Mouse (Mus musculus): ENCODE measurements around the gene Bmp2k.
"Not testable (repeated sequence)": the region's sequence is repeated elsewhere in the genome, so short reads cannot be mapped to it uniquely, and the experiment has no call there.

Gene Bmp2k

DNA sequence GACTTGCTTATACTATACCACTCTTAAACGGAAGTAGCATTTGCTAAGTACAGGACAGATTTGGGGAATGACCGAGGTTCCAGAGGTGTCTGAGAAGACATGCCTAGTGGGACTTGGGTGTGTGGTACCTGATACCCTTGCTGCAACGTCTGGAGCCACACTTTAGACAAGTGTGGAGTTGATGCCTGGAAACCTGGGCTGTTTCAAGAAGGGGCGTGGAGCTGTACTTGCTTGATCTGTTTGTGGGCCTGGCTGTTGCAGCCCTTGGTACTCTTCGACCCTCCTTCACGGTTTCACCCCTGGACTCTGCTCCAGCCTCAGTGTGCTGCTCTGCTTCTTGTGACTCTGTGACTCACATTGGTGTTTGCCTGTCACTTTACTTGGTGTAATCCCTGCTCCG lies 5.4 kb downstream of the Bmp2k start:
- DNase-seq = no peak

DNA sequence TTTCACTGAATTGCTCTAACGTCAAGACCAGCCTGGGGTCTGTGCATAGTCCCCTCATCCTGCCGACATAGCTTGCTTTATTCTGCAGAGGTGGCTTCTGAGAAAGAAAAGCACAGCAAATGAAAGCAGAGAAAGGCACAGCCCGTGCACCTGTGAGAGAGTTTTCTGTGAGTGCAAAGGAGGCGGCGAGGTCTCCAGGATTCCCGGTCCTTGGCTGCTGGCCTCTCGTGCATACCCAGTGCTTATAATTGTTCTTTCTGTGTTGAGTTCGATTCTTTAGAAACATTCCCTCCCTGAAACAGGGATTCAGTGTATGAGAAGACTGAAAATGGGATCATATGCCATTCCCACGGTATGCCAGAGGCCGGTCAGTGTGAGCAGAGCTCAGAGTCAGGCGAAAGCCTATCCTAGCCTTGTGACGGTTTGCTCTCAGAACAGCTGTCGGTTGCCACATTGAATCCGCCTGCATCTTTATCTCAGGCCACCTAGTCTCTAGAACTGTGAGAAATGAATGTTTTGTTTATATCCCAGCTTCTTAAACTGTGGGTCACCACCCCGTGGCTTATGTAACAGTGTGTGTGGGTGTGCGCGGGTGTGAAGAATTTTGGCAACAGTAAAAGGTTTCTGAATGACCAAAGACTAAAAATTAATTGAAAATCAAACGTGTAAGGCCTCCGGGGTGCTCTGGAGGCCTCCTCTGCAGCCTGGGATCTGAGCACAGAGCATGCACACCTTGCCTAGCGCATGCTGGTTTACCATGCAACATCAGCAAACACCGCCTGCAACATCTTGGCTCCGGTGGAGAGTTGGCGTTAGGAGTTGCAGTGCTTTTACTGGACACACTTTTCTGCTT lies 6.9 kb downstream of the Bmp2k start:
- DNase-seq = no peak

DNA sequence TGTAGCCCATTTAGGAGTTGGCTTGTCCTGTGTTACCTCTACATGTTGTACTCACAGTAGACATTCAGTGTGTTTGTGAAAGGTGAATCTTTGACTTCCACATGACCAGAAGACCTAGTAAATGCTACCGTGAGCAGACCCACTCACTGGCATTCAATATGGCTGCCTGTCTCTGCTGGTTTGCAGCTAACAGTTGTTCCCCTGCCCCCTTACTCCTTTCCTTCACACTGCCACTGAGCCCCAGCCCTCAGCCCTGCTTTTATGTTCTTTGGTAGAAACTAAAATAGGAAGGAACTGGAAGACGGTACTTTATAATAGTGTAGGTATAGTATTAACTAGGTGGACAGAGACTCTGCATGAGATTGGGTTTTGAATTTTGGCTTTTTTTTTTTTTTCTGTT lies 8.4 kb downstream of the Bmp2k start:
- no peak for DNase-seq

DNA sequence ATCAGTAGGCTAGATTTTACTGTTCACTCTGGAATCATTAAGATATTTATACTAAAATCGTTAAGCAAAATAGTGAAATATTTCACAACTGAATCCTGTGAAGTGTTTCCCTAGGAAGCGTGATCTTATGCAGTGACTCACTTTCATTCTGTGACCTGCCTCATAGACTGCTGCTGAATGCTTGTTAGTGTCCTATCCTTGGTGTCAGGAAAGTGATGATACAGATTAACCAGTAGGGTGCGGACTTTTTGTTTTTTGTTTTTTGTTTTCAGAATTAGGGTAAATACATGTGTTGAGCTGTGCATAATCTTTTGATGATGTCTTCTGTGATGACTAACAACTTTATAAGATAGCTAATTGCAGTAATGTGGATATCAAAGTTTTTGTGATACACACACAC lies 9.4 kb downstream of the Bmp2k start:
- DNase-seq = no peak

DNA sequence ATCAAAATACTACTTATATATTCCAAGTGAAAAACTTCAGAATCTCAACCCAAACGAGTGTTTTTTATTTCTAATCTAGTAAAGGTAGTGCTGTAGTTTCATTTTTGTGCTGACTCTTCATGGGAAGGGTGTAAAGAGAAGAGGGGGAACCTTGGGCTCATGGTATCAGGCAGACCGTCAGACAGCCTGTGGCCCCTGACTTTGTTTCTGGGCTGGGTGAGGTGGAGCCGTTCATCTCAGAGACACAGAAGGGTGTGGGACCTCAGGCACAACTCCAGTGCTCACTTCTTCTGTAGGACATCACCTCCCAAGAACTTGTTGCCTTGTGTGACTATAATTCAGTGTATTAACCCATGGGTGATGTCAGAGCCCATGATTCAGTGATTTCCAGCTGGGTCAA lies 10.0 kb downstream of the Bmp2k start:
- DNase-seq = no peak

DNA sequence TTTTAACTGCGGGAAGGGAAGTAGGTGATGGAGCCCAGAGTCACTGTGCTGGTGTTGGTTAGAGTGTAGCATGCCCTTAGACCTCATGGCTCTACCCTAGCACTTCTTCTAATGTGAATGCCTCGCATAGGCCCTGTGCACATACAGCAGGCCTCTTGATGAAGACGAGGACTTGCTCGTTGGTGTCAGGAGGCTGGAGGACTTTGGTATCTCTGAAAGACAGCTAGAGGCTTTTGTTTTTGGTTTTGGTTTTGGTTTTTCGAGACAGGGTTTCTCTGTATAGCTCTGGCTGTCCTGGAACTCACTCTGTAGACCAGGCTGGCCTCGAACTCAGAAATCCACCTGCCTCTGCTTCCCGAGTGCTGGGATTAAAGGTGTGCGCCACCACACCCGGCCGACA lies 11.7 kb downstream of the Bmp2k start:
- DNase-seq = not testable (repeated sequence)

DNA sequence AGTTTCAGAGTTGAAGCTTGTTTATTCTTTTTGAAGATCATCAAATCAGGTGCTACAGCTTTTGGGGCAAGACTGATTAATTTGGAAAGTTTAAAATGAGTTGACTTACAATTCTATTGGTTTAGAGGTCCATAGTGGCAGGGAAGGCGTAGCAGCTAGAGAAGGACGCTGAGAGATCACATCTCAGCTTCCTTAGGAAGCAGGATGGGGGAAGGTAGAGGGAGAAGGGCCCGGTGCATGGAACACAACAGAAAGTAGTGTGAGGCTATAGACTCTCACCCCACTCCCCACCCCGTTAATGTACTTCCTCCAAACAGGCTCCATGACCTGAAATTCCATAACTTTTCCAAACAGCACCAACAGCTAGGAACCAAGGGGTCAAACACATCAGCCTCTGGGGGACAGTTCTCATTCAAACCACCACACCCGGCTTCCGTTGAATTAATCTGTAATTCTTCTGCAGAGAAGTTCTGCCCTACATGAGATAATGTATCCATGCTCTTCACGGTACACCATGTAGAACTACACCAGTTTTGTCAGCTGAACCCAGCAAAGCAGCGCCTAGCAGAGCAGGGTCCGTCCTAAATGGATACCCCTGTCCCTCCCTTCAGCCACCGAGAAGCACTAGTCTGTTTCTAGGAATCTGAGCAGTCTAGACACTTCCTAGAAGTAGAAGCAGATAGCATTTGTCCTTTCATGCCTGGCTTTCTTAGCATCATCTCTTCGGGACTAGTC lies 12.3 kb downstream of the Bmp2k start:
- DNase-seq = no peak

DNA sequence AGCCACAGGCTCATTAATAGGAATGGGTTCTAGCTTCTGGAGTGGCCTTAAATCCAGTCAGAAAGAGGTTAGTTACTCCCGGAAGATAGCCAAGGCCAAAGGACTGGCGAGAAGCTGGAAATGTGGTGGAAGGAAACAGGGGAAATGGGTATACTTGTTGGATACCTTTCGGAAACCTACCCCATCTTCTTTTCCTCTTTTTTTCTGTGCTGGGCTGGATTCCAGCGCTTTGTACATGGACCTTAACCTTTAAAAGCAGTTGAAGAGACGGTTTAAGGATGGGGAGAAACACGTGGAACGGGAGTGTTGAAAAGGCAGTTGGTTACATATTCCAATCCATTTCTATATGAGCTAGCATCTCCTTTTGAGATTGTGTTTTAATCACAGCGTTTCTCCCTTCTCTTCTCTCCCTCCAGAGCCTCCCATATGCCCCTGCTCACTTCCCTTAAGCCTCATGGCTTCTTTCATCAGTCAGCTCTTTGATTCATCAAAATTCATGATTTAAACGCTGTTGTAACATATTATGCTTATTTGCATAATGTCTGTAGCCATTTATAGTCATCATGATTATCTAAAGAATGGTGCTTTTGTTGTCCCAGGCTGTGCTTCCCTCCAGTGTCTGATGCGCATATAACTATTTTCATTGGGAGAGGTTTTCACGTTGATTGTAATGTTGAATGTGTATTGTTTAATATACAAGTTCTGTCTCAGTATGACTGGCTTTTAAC lies 18.5 kb downstream of the Bmp2k start:
- no peak for DNase-seq

DNA sequence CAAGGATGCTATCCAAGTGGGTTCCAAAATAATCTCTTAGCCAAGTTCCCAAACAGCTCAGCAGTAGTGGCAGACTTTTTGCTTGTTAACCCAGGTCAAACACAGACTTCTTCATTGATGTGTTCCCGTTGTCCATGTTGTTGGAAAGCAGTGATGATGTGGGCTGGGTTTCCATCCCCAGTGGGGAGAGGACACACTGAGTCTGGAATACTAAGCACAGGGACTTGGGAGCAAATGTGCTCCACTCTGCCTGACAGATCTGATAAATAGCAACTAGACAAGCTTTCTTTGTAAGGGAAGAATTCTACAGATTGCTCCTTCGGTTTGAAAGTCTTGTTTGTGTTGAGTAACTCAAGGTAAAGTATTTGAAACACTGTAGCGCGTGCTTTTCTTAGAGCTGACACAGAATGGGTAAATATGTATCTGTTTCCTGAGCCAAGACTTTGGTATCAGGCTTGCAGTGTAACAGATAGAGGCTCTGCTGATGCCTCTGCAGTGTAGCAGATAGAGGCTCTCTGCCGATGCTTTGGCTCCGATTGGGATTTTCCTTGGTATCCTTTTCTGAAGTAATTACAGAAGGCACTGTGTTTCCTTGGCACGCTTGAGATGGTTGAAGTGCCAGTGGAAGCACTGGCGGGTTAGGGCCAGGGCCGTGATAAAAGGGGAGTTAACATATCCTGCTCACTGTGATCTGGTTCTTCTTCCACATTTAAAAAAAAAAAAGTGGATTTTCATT lies 19.5 kb downstream of the Bmp2k start:
- no peak for DNase-seq

DNA sequence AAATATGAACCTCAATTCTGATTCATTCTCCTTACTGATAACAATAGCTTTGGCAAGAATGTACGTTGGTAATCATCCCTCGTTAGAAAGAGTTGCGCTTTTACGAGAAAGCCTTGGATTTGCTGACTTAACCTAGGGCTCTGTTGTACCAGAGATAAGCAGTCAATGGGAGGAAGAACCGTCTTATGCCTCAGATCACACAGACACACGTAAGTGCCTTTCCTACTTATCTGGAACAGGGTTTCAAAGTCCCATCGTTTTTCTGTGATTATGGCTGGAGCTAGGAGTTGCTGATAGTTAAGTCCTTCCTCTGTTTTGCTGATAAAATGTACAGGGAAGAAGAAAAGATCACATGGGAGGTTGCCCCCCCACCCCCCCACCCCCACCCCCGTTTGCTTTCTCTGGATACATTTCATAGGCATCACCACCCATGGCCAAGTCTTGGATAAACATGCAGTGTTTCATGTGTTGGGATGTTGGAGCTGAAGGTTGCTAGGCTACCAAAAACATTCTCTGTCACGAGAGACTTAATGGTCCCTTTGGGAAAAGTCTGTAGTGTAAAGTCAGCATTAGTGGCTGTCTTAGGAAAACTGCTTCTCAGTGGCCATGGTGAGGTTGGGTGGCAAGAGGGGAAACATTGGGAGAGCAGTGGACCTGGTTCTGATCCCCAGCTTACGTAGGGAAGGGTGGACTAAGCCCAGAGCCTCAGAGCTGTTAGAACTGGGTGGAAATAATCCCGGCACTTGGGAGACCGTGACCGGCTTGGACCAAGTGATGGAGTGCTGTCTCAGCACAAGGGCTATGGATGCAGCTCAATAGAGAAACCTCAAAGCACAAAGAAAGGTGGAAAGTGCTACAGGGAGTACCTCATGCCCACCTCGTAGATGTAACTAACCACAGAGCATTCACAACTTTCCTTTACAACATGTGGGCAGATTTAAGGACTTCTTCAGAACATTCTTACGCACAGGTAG lies 25.1 kb downstream of the Bmp2k start:
- DNase-seq = no peak

DNA sequence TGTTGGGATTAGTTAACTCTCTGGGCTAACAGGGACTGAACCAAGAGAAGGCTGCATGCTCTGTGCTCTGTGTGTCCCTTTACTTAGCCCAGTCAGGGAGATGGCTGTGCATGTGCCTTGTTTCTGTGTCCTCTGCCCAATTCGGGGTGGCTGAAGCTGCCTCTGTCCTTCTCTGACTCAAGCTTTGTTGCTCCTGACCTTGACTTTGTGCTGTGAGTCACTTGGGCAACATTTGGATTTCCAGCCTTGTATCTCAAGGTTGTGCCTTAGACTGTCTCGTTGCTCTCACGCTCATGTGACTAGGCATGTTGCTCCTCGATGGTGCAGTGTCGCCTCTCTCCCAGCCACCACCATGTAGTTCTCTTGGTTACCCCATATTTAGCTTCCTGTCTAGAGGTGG lies 27.3 kb downstream of the Bmp2k start:
- DNase-seq = no peak

DNA sequence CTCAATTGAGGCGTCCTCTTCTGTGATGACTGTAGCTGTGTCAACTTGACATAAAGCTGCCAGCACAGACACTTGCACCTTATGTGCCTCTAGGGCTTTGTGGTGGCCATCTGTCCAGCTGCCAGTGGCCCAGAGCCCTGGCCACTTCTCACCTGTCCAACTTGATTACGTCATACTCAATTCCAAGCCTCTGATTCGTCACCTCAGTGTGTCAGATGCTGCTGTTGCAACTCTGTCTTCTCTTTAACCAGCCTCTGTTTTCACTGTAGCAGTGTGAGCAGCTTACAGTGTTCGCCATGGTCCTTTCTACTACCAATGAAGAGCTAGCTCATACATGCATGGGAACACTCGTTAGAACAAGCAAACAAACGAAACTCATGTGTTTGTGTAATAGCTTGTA lies 28.2 kb downstream of the Bmp2k start:
- no peak for DNase-seq

DNA sequence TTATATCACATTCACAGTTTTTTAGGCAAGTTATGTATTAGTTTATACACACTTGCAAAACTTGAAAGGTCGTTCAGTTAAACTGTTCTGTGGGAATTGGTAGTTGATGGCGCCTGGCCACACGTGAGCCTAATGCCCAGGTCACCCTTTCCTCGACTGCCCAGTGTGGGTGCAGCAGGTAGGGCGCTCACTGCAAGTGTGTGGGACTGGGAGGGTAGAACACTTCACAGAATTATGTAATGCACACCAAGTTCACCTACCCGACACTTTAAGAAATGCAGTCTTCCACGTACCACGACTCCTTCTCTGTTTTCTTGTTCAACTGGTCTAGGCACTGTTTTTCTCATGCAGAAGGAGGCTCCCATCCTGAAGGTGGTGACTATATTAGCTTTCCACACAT lies 30.5 kb downstream of the Bmp2k start:
- DNase-seq = no peak

DNA sequence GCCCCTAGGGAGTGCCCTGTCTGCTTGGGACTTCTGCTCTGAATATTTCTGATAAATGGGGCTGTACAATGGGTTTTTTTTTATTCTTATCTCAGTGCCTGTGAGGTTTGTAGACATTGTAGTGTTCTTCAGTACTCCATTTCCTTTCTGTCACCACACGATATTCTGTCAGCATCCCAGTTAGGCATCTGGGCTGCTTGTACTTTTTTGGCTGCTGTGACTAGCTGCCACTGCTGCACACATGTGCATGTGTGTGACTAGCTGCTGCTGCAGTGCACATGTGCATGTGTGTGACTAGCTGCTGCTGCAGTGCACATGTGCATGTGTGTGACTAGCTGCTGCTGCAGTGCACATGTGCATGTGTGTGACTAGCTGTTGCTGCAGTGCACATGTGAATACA lies 31.4 kb downstream of the Bmp2k start:
- DNase-seq = not testable (repeated sequence)

DNA sequence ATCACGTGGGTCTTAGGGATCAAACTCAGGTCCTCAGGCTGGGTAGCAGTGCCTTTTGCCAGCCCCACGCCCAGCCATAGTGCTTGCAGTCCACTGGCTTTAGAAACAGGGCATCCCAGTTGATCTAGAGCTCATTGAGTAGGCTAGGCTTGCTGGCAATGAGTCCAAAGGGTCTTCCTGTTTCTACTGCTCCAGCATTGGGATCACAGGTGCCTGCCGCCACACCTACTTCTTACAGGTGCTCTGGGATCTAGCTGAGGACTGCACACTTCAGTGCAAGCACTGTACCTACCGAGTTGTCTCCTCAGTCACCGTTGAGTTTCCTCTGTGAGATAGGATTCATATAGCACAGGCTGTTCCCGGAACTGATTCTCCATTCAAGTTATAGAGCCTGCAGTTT lies 34.3 kb downstream of the Bmp2k start:
- DNase-seq = no peak

DNA sequence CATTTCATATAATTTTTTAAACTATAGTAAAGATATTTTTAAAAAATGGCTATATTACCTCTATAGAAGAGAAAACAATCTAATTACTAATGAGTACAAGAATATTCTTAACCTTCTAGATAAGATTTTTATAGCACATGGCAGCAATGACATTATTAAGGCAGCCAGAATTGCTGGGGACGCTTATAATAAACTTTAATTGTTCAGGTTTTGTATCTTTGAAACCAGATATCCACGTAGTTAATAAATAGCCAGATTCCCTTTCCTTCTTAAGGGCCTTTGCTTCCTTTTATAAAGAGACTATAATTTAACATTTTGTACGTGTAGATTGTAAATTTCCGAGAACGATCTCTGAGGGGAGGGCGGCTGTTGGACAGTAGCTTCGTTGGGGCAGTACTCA lies 47.8 kb downstream of the Bmp2k start:
- no peak for DNase-seq

DNA sequence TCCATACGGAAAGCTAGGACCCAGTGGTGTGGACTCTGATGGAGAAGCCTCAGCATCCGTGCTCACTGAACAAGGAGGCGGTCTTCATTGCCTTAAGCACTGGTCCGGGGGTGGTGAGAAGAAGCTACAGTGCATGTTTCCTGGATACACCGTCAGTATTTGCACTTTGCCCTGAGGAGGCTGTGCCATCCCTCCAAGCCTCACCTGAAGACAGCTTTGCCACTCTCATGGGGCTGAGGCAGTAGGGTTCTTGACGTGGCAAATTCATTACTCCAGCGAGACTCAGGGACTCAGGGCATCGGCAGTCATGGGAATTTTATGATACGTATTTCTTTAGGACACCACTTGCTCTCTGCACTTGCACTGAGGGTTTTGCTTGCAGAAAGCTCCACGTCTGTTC lies 49.2 kb downstream of the Bmp2k start:
- DNase-seq = no peak

DNA sequence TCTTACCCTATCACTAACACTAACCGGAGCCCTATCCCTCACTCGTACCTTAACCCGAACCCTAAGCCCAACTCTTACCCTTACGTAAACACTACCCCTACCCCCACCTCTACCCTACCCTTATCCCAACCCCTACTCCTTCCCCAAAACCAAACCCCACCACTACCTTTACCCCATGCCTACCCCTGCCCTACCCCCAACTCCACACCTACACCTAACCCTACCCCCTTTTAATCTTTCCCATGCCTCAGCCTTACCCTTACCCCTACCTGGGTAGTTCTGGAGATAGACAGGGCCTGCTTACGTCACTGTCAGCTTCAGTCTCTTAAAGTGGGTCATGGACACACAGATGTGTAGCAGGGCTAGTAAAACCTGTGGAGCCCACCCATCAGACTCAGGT lies 51.4 kb downstream of the Bmp2k start:
- DNase-seq = no peak

DNA sequence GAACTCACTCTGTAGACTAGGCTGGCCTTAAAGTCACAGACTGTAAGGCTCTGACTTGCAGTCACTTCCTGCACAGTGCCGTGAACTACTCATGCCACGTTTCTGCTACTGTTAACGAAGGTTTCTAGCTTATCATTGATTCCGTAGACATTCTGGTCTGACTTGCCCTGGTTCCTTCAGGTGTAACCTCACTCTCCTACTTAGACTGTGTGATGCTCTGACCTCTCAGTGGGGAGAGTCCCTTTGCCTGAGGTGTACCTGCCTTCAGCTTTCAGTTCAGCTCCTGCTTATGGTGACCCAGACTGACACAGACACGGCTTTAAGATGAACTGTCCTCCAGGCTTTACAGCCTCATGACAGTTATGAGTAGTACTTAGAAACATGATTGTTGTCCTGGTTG lies 56.7 kb downstream of the Bmp2k start:
- DNase-seq = no peak

DNA sequence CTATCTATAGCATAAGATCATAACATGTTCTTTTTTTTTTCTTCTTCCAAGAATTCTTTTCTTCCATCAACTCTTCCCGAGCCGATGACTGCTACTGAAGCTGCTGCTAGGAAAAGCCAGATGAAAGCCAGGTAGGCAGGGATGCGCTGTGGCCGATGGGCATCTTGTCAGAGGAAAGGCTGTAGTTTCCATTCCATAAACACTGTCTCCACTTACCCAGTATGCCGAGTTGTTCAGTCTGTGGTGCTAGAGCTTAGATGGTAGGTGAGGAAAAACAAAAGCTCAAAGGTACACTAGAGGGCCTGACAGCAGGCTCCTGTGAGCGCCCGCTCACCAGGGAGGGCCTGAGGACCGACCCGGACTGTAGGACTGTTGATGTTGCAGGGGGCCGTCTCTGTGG lies 57.3 kb downstream of the Bmp2k start:
- DNase-seq = no peak

DNA sequence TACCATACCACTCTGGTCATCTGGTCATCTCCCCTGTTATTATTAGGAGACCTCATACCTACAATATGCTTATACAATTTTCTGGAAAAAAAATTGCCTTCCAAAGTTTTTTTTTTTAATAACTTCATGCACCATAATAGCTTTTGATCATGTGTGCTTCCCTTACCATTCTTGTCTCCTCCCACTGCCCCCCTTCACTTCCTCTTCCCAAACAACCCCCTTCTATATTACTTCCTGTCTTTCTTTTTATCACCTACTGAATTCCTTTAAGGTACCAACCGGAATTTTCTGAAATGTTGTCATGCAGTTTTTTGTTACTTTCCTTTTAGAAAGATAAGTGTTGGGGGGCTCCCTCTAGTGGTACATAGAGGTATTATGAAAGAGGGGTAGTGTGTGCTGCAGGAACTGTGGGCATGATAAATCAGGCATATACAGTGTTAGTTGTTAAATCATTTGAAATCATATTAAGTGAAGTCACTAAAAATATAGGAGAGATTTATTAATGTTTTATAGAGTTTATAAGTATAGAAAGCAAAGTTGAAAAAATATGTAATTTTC lies 58.1 kb downstream of the Bmp2k start:
- DNase-seq = peak; percentile 69 to 73

DNA sequence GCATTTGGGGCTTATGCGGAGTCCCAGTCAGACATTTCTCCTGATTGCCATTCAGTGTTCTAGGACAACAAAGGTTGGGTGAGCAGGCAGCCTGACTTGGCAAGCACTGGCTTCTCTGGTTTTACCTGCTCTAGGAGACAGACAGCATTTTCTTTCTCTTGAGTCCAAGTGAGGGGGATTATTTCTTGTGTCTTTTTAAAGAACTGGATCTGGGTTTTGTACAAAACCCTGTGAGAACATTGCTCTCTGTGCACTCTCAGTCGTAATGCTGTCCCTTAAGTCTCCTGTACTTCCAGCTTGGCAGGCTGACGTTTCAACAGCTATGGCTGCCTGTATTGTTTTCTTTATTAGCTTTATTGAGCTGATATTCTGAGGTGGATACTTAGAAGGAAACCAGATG lies 58.9 kb downstream of the Bmp2k start:
- no peak for DNase-seq

All from B cell, adult 2 months (primary cell).